Mouse (Mus musculus): ENCODE measurements around the gene Gphn.

The Gphn gene

DNA sequence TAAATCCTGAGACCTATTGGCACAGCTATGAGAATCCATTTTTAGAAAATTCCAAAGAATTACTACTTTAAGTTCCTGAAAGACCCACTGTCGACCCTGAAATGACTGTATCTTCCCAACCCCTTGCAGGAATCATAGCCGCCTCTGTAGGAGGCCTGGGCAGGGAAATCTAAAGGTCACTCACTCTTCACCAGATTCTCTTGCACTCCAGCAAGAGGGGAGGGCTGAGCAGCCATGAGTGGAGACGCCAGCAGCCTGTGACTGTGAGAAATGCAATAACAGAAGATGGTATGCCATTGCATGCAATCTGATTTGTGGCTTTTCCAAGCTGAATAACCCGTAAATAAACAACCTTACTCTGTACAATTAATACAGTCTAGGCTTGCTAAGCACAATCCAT lies 501.5 kb downstream of the Gphn start:
- no peak for DNase-seq

Data from right cerebral cortex, postnatal 4 days (tissue).